Mouse (Mus musculus) layer of hippocampus, adult 9-10 months (tissue): ENCODE measurements around the gene Ost4.
A peak's percentile ranks its signal among the peaks of the same experiment; 100 is the strongest.

Experiments
- DNase-seq: peaks from one replicate; pipeline ENCODE4 v3.0.0; 2022; ENCODE audit warnings: low spot score

The Ost4 gene

DNA sequence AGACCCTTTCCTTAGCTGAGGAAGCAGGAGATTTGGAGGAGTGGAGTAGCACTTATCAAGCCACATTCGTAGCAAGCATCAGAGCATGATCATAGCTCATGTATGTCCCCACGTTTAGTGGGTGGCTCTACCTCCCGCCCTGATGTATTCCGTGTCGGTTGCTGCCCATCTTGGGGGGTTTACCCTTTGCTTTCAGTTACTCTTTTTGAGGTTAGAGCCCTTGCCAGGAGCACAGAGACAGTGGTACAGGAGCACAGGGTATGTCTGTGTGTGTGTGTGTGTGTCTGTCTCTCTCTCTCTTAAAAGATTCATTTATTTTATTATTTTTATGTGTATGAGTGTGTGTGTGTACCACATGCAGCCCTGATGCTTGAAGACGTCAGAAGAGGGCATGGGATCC is 15.5 kb upstream of the Ost4 start:
- DNase-seq: no peak

GRCm38 (mm10) chr5:30922581-30923041 is 15.0 kb upstream of the Ost4 start:
- DNase-seq: no peak

DNA sequence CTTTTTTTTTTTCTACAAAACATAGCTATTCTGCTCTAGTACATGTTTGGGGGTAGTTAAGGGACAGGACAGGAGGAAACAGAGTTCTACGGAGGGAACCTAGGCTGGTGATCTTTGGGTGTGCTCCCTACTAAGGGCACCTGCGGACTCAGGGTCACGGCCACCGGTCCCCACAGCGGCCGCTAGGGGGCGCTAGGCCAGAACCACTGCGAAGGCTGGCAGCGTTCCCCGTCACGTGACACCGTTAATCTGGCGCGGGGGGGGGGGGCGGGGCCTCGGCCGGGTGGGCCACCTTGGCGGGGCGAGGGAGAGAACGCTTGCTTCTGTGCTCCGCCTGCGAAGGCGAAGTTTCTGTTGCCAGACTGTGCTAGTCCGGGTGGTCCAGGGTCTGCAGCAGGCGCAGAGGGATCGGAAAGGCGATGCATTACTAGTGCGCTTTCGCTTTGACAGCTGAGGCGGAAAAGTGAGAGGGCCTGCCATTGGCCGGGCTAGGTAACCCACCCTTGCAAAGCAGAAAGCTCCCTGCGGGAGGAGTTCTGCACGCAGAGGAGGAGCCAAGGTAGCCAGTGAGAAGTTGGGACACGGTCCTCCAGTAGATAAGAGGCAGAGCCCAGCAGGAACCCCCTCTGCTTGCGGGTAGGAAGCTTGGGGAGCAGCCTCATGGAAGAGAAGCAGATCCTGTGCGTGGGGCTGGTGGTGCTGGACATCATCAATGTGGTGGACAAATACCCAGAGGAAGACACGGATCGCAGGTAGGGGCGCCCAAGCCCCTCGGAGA is 13.9 kb upstream of the Ost4 start, which contains the start of gene Khk:
Khk (plus strand) TSS at position 176 of the 778 bp plus-strand sequence.
- peak; percentile 79 for DNase-seq

GRCm38 (mm10) chr5:30920621-30921020 is 13.0 kb upstream of the Ost4 start:
- no peak for DNase-seq

DNA sequence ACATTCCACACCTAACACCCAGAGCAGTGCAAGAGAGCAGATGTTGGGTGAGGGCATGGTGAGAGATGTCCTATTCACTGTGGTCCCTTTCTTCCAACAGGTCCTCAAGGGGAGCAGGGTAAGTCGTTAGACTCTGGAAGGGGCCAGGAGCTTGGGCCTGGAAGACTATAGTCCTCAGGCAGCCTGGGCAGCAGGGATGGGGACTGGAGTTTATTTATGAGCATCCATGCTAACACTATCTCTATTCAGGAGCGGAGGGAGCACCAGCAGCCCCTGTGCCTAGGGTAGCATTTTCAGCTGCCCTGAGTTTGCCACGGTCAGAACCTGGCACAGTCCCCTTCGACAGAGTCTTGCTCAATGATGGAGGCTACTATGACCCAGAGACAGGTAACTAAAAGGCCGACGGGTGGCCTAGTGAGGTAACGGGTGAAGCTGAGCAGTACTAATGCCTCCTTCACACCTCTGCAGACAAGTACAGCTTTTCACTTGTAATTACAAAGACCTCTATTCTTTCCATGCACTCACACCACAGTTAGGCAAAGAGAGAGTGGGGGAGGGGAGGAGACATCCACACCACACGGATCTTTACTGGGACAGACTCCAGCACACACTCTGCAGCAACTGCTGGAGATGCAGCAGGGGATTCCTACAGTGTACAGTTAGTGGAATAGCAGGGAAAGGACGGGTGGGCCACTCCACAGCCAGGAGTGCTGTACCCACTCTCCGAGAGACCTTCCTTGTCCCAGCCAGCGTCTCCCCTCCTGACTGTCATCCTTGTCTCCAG is 12.4 kb upstream of the Ost4 start:
- DNase-seq: no peak

DNA sequence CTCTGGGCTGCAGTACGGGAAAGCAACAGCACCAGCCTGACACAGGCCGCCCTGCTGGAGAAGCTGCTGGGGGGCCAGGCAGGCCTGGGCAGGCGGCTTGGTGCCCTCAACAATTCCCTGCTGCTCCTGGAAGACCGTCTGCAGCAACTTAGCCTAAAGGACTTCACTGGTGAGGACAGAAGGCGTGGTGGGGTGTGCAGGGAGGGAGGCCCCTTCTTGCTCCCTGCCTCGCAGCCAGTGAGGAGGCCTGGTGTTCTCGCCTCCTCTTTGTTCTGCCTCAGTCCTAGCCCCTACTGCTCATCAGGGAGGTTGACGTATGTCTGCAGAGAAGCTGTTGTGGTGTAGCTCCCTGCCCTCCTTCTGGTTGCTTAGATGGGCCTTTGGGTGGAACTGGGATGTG is 11.1 kb upstream of the Ost4 start:
- no peak for DNase-seq

GRCm38 (mm10) chr5:30917891-30918670 is 10.5 kb upstream of the Ost4 start:
- DNase-seq: no peak

DNA sequence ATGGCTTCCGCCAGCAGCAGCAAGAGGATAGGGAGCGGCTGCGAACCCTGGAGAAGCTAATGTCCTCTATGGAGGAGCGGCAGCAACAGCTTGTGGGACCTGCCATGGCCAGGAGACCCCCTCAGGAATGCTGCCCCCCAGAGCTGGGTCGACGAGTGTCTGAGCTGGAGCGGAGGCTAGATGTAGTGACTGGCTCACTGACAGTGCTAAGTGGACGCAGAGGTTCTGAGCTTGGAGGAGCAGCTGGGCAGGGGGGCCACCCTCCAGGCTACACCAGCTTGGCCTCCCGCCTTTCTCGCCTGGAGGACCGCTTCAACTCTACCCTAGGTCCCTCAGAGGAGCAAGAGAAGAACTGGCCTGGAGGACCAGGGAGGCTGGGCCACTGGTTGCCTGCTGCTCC is 9.8 kb upstream of the Ost4 start:
- no peak for DNase-seq

GRCm38 (mm10) chr5:30916841-30917240 is 9.3 kb upstream of the Ost4 start:
- no peak for DNase-seq

DNA sequence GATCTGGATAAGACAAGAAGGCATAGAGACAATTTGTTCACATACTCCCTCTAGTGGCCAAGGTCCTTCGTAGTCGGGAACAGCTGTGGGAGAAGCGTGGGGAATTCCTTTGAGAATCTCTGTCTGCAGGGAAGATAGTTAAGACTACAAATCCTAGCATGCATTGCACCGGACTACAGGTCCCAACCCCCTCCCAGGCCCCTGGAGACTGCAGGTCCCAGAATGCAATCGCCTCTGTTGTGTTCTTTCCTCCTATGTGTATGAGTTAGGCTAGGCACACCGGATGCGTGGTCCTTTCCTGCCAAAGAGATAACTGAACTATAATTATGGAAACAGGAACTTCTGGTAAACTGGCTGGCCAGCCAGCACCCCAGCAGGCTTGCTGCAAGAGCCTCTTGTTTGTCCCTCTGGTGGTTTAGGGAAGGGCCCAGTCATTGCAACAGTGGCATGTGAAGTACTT is 8.4 kb upstream of the Ost4 start:
- DNase-seq: peak; percentile 89

- no peak for DNase-seq
Observed at GRCm38 (mm10) chr5:30915456-30915855, 7.9 kb upstream of the Ost4 start.

- DNase-seq: no peak
Observed at GRCm38 (mm10) chr5:30914849-30915248, 7.3 kb upstream of the Ost4 start.

- no peak for DNase-seq
Observed at GRCm38 (mm10) chr5:30914101-30914635, 6.6 kb upstream of the Ost4 start.

- no peak for DNase-seq
Observed at GRCm38 (mm10) chr5:30913060-30913841, 5.7 kb upstream of the Ost4 start, which contains the start of gene Emilin1. Gene Emilin1 (plus strand): TSS chr5:30913402.

DNA sequence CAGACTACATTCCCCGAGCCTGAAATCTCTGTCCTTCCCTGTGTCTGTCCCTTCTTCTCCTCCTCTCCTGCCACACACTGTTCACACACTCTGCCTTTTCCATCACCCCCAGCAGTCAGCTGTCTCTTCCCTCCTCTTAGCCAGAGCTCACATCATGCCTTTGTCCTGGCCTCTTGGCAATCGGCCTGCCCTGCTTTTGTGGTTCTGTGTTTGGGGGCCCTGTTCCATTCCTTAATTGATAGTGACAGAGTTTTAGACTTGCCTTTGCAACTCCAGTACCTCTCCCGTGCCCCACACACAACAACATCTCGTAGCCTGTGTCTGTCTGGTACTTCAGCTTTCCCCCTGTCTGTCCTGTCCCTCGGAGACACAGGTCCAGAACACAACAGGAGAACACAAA is 4.6 kb upstream of the Ost4 start:
- DNase-seq: no peak

DNA sequence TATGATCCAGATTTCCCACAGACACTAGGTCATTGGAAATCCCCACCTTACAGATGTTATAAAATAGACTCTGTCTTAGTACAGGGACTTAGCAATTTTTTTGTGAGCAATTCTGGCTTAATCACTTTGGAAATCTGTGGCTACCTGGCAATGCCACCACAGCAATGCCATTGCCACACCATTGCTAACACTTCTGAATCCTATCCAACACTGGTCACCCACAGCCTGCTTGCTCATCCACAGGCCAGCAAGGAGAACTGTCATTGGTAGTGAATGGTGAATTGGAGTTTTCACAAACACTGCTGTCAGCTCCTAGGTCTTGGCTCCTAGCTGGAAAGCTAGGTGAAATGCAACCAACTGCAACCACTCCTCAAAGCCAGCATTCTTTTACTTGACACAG is 2.9 kb upstream of the Ost4 start:
- no peak for DNase-seq

- DNase-seq: no peak
Observed at GRCm38 (mm10) chr5:30909863-30910262, 2.3 kb upstream of the Ost4 start.

GRCm38 (mm10) chr5:30909300-30909659 is 1.7 kb upstream of the Ost4 start:
- no peak for DNase-seq

DNA sequence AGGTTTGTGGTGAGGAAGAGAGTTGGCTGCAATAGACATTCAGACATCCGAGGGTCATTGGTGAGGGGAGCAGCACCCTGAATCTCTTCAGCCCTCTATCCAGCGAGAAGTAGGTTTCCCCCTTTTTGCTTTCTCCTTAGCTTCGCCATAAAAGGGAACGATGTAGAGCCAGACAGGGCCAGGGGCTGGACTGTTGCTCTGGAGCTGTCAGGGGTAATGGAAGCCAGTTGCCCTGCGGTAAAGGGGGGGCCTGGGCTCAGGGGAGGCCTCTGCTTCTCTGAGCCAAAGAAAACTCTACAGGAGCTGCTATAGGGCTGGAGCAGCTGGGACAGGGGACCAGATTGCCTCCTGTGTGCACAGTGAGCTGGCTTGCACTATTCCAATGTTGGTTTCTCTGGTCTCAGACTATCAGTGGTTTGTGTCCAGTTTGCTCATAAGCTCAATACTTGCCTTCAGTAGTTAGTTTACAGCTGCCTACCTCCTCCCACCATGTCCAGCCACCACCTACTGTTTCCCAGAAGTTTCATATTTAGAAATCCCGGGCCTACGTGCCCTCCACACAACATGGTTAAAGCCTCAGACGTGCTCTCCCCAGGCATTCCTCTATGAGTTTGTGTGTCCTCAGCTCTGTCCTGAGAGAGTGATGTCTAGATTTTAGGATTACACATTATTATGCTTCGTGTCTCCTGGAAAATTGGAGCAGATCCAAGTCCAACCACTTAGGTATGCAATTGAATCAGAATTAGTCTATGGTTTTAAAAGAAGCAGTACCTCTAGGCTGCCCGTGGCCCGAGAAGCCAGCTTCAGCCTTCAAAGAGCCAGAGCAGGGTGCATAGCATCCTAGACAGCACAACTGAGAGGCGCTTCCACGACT is 1.1 kb upstream of the Ost4 start:
- no peak for DNase-seq

- no peak for DNase-seq
Observed at GRCm38 (mm10) chr5:30901860-30902259, 5.7 kb downstream of the Ost4 start.
